Mouse (Mus musculus) limb, embryonic 12.5 days (tissue): ENCODE measurements around the gene Fbxo10. TPM values are rescaled to one million over a fixed set of nuclear protein-coding genes. Genes with fewer than 3 reads are reported as not detected.
A peak's percentile ranks its signal among the peaks of the same experiment; 100 is the strongest.
"Not testable (repeated sequence)": the region's sequence is repeated elsewhere in the genome, so short reads cannot be mapped to it uniquely, and the experiment has no call there.

ENCODE experiments used
- ATAC-seq: fragments of 200-750 bp; cut with Nextera tagmentation; 2 replicates; pipeline ENCODE4 v1.8.0; 2017; ENCODE audit warnings: low read depth, moderate TSS enrichment; ENCODE audit not compliant: insufficient number of reproducible peaks, insufficient read depth, low FRiP score, low TSS enrichment
- H3K27ac ChIP-seq: fragments of 300-500 bp; sonication (generic); 2 replicates; pipeline ENCODE4 v1.5.1; 2016; ENCODE audit warnings: mild to moderate bottlenecking, moderate library complexity
- H3K27me3 ChIP-seq: fragments of 300-500 bp; sonication (generic); 2 replicates; pipeline ENCODE4 v1.6.1; 2016; ENCODE audit warnings: mild to moderate bottlenecking, moderate library complexity
- H3K36me3 ChIP-seq: fragments of 300-500 bp; sonication (generic); 2 replicates; pipeline ENCODE4 v1.6.1; 2016; ENCODE audit warnings: mild to moderate bottlenecking, moderate library complexity
- H3K4me1 ChIP-seq: fragments of 300-500 bp; sonication (generic); replicated peaks from 2 replicates; pipeline ENCODE4 v1.6.1; 2016
- H3K4me2 ChIP-seq: fragments of 300-500 bp; sonication (generic); 2 replicates; pipeline ENCODE4 v1.6.1; 2016; ENCODE audit warnings: mild to moderate bottlenecking, moderate library complexity
- H3K4me3 ChIP-seq: fragments of 300-500 bp; sonication (generic); replicated peaks from 2 replicates; pipeline ENCODE4 v1.5.1; 2016; ENCODE audit warnings: mild to moderate bottlenecking
- H3K9ac ChIP-seq: fragments of 300-500 bp; sonication (generic); replicated peaks from 2 replicates; pipeline ENCODE4 v1.6.1; 2016; ENCODE audit warnings: mild to moderate bottlenecking, moderate library complexity
- H3K9me3 ChIP-seq: fragments of 300-500 bp; sonication (generic); 2 replicates; pipeline ENCODE4 v1.6.1; 2016; ENCODE audit warnings: mild to moderate bottlenecking, moderate library complexity
- WGBS: fragments of 180-500 bp; shearing (Covaris S2); methylation state at CpG from one replicate; pipeline ENCODE4 v1.1.7; 2016; 5-methylcytosine and 5-hydroxymethylcytosine counted together
- polyA plus RNA-seq: library from polyadenylated mRNA; unstranded; fragments of >200 nt; fragmentation: Nextera tagmentation; extraction: Ambion mirVana; gene quantifications from 2 replicates; pipeline ENCODE4 v1.2.1, GENCODE M21; 2016

Fbxo10 gene
- polyA plus RNA-seq, 1 experiment from 2014 or later = 17.1 TPM

GRCm38 (mm10) chr4:45082951-45083350, 1.5 kb downstream of the Fbxo10 start:
- WGBS = 82% methylated on average over 9 of the region's 9 CpGs
- Histone ChIP-seq H3K9ac (no peak overlapping the region), H3K27ac (no peak overlapping the region), H3K36me3 (peaks cover 11% of the 10 kb centered on the region; the same call in 1 of the 2 replicates), H3K4me2 (peak overlapping the region; percentile 70), H3K4me3 (peak overlapping the region; percentile 92), H3K9me3 (no peaks in the 10 kb centered on the region), H3K27me3 (no peaks in the 10 kb centered on the region), H3K4me1 (peaks cover 21% of the 10 kb centered on the region)
- ATAC-seq = no peak

- H3K27ac ChIP-seq, H3K4me2 ChIP-seq, ATAC-seq, H3K27me3 ChIP-seq, H3K9me3 ChIP-seq, H3K4me3 ChIP-seq, H3K9ac ChIP-seq: not testable (repeated sequence)
- peaks cover 11% of the 10 kb centered on the region; the same call in 1 of the 2 replicates for H3K36me3 ChIP-seq
- H3K4me1 ChIP-seq = peaks cover 21% of the 10 kb centered on the region
- WGBS = 95% methylated on average over 4 of the region's 4 CpGs
Measured at GRCm38 (mm10) chr4:45081041-45081440, 3.4 kb downstream of the Fbxo10 start.

GRCm38 (mm10) chr4:45073544-45073943, 10.9 kb downstream of the Fbxo10 start:
- Histone ChIP-seq H3K9me3 (no peaks in the 10 kb centered on the region), H3K4me3 (no peak overlapping the region), H3K9ac (no peak overlapping the region), H3K4me2 (no peak overlapping the region), H3K36me3 (peaks cover 2% of the 10 kb centered on the region; the same call in 1 of the 2 replicates), H3K27ac (no peak overlapping the region), H3K4me1 (peaks cover 26% of the 10 kb centered on the region; the same call in 1 of the 2 replicates), H3K27me3 (no peaks in the 10 kb centered on the region)
- 57% methylated on average over 6 of the region's 6 CpGs for WGBS
- no peak for ATAC-seq

GRCm38 (mm10) chr4:45072261-45072973, 12.0 kb downstream of the Fbxo10 start:
- Histone ChIP-seq H3K4me1 (peaks cover 26% of the 10 kb centered on the region; the same call in 1 of the 2 replicates), H3K9ac (no peak overlapping the region), H3K36me3 (no peaks in the 10 kb centered on the region; the same call in 1 of the 2 replicates), H3K4me2 (no peak overlapping the region), H3K9me3 (no peaks in the 10 kb centered on the region), H3K27ac (no peak overlapping the region), H3K27me3 (no peaks in the 10 kb centered on the region), H3K4me3 (no peak overlapping the region)
- WGBS = 70% methylated on average over 15 of the region's 15 CpGs
- no peak for ATAC-seq

- no peak for ATAC-seq
- Histone ChIP-seq H3K27me3 (no peaks in the 10 kb centered on the region), H3K4me3 (no peak overlapping the region), H3K27ac (no peak overlapping the region), H3K9me3 (no peaks in the 10 kb centered on the region), H3K4me1 (peaks cover 23% of the 10 kb centered on the region; the same call in 1 of the 2 replicates), H3K4me2 (no peak overlapping the region), H3K9ac (no peak overlapping the region), H3K36me3 (no peaks in the 10 kb centered on the region; the same call in 1 of the 2 replicates)
- WGBS = 86% methylated on average over 4 of the region's 4 CpGs
Measured at GRCm38 (mm10) chr4:45067742-45068141, 16.7 kb downstream of the Fbxo10 start.

GRCm38 (mm10) chr4:45066036-45066730, 18.2 kb downstream of the Fbxo10 start:
- no peak overlapping the region for H3K27ac ChIP-seq
- H3K4me1 ChIP-seq = peaks cover 11% of the 10 kb centered on the region; the same call in 1 of the 2 replicates
- no peaks in the 10 kb centered on the region for H3K27me3 ChIP-seq
- no peaks in the 10 kb centered on the region for H3K9me3 ChIP-seq
- peaks cover 13% of the 10 kb centered on the region for H3K36me3 ChIP-seq
- WGBS = 38% methylated on average over 2 of the region's 2 CpGs
- no peak for ATAC-seq
- no peak overlapping the region for H3K4me3 ChIP-seq
- no peak overlapping the region for H3K4me2 ChIP-seq
- no peak overlapping the region for H3K9ac ChIP-seq

GRCm38 (mm10) chr4:45064577-45064976, 19.8 kb downstream of the Fbxo10 start:
- no peak for ATAC-seq
- no peak overlapping the region for H3K9ac ChIP-seq
- H3K36me3 ChIP-seq = peaks cover 27% of the 10 kb centered on the region
- no peak overlapping the region for H3K4me3 ChIP-seq
- peaks cover 8% of the 10 kb centered on the region; the same call in 1 of the 2 replicates for H3K4me1 ChIP-seq
- H3K9me3 ChIP-seq = no peaks in the 10 kb centered on the region
- no peak overlapping the region for H3K4me2 ChIP-seq
- WGBS = 75% methylated on average over 2 of the region's 2 CpGs
- H3K27ac ChIP-seq = no peak overlapping the region
- no peaks in the 10 kb centered on the region for H3K27me3 ChIP-seq

GRCm38 (mm10) chr4:45063836-45064235, 20.6 kb downstream of the Fbxo10 start:
- WGBS = 90% methylated on average over 1 of the region's 1 CpGs
- H3K4me2 ChIP-seq, H3K4me3 ChIP-seq, H3K9ac ChIP-seq, H3K4me1 ChIP-seq, H3K27me3 ChIP-seq, H3K27ac ChIP-seq, ATAC-seq, H3K9me3 ChIP-seq: not testable (repeated sequence)
- H3K36me3 ChIP-seq = peaks cover 34% of the 10 kb centered on the region

GRCm38 (mm10) chr4:45055451-45055850, 29.0 kb downstream of the Fbxo10 start:
- Histone ChIP-seq H3K36me3 (peaks cover 62% of the 10 kb centered on the region), H3K27ac (no peak overlapping the region), H3K4me1 (no peaks in the 10 kb centered on the region), H3K4me2 (no peak overlapping the region), H3K9ac (no peak overlapping the region), H3K27me3 (no peaks in the 10 kb centered on the region), H3K4me3 (no peak overlapping the region), H3K9me3 (no peaks in the 10 kb centered on the region)
- WGBS = 90% methylated on average over 8 of the region's 8 CpGs
- no peak for ATAC-seq

GRCm38 (mm10) chr4:45054862-45055261, 29.5 kb downstream of the Fbxo10 start:
- no peak overlapping the region for H3K27ac ChIP-seq
- H3K4me3 ChIP-seq = no peak overlapping the region
- peaks cover 64% of the 10 kb centered on the region for H3K36me3 ChIP-seq
- WGBS = 64% methylated on average over 3 of the region's 3 CpGs
- no peaks in the 10 kb centered on the region for H3K9me3 ChIP-seq
- ATAC-seq = no peak
- H3K4me2 ChIP-seq = no peak overlapping the region
- no peaks in the 10 kb centered on the region for H3K27me3 ChIP-seq
- H3K4me1 ChIP-seq = no peaks in the 10 kb centered on the region
- H3K9ac ChIP-seq = no peak overlapping the region

- Histone ChIP-seq H3K4me3 (no peak overlapping the region), H3K27me3 (no peaks in the 10 kb centered on the region), H3K4me1 (no peaks in the 10 kb centered on the region), H3K9ac (no peak overlapping the region), H3K27ac (no peak overlapping the region), H3K9me3 (no peaks in the 10 kb centered on the region), H3K36me3 (peaks cover 79% of the 10 kb centered on the region), H3K4me2 (no peak overlapping the region)
- no peak for ATAC-seq
- 86% methylated on average over 9 of the region's 9 CpGs for WGBS
Measured at GRCm38 (mm10) chr4:45047956-45048355, 36.4 kb downstream of the Fbxo10 start.
